Mouse (Mus musculus): Measurements from ENCODE around the gene Ap2a2.

- TF ChIP-seq CTCF (IDR thresholded peaks at IDR 0.05) (no peak), EP300 (IDR thresholded peaks at IDR 0.05) (no peak)
Measured at GRCm38 (mm10) chr7:141542588-141542987, 19.4 kb upstream of the Ap2a2 start.
